Mouse (Mus musculus) heart, postnatal 14 days (tissue): Measurements from ENCODE around the gene Urgcp. TPM values are rescaled to one million over a fixed set of nuclear protein-coding genes. Genes with fewer than 3 reads are reported as not detected.

ENCODE experiments used
- DNase-seq, 2 experiments: peaks; one replicate each; pipeline ENCODE4 v3.0.0; 2021 to 2022
- intact Hi-C: fragments of 180-260 bp; cut with DNase I; formaldehyde crosslinking; loops from one replicate; pipeline ENCODE4 v1.15.1; 2025
- total RNA-seq, 2 experiments: library from RNA; stranded (reverse); gene quantifications; 2 replicates each; pipeline ENCODE4 v1.2.3; 2021

Gene Urgcp
- total RNA-seq, 2 experiments from 2014 or later: 55.6 to 66.5 TPM

- intact Hi-C loops: loop anchor here (5.0 kb wide), 2 partner anchors 49 to 89 kb away; partner anchors contain the start of genes Pold2 and Polm
- peak; percentile 96 to 98 for DNase-seq
Measured at GRCm38 (mm10) chr11:5788056-5789014, 26.2 kb upstream of the Urgcp start, which contains the start of gene Dbnl. Gene Dbnl (plus strand): TSS chr11:5788488.

GRCm38 (mm10) chr11:5787671-5788055, 25.5 kb upstream of the Urgcp start:
- DNase-seq: no peak
- intact Hi-C loops: loop anchor here (5.0 kb wide), 2 partner anchors 50 to 90 kb away; partner anchors contain the start of genes Pold2 and Polm

DNA sequence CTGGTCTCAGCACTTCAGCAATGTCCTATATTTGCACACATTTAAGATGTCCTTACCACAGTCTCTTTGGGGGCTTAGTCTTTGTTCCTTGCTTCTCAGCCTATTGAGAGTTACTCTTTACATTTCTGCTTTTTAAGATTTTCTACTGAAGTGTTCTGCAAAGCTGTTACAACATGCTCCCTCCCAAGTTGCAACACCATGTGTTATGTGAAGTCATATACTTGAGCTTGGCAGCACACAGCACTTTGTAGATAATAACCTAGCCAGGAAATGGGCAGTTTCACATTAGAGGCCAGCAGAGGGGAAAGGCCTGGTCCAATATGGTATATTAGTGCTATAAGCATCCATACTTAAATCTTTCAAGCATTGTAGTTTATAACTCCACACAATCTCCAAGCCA, 23.6 kb upstream of the Urgcp start:
- DNase-seq: no peak
- intact Hi-C loops: loop anchor here (5.0 kb wide), 2 partner anchors 52 to 92 kb away; partner anchors contain the start of genes Pold2 and Polm

DNA sequence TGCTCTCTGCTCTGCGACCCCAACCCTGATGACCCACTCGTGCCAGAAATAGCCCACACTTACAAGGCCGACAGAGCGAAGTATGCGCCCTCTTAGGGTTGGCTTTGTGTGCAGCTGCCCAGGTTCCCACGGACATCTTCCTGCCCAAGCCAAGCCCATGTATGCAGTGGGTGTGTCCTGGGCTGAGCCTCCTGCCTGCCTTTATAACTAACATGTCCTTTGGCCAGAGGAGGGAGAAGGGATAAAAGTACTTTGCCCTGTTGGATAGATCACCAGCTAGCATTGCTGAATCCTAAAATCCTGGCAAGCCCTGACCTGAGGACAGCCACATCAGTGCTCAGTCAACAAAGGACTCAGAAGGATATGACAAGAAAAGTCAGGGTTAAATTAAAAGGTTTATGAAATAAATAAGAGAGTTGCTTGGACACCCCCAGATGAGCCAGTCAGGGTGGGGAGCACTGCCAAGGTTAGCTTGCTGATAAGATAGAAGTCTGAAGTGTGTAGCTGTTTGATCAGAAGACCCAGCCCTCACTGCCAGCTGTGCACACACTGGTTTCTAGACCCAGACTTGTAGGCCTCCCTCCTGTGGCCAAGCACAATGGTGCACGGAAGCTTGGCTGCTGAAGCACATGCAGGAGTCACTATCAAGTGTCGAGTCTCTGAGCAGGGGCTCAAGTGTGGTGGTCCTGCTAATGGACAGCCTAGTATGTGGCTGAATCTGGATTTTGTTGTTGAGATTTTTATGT, 20.2 kb upstream of the Urgcp start:
- intact Hi-C loops: no loop called here
- DNase-seq: no peak

GRCm38 (mm10) chr11:5780035-5780499, 17.9 kb upstream of the Urgcp start:
- no peak for DNase-seq
- intact Hi-C loops: no loop called here

- DNase-seq: no peak
- intact Hi-C loops: no loop called here
Measured at GRCm38 (mm10) chr11:5778481-5778880, 16.3 kb upstream of the Urgcp start.

DNA sequence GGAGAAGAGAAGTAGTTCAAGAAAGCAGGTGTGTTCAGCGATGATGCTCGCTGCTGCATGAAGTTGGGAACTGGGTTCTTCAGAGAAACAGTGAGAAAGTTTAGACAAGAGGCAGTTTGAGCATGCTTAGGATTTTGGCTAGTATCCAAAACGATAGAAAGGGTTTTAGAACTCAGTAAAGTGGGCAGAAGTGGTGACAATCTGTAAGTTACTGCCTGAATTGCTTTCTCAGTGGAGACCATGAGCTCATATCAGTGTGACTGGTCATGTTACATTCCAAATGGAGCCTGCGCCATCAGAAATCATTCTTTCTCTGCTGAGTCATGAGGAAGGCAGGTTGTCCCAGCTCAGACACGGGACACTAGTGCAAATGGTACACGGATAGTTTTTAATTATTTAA, 3.8 kb upstream of the Urgcp start:
- intact Hi-C loops: no loop called here
- DNase-seq: no peak

DNA sequence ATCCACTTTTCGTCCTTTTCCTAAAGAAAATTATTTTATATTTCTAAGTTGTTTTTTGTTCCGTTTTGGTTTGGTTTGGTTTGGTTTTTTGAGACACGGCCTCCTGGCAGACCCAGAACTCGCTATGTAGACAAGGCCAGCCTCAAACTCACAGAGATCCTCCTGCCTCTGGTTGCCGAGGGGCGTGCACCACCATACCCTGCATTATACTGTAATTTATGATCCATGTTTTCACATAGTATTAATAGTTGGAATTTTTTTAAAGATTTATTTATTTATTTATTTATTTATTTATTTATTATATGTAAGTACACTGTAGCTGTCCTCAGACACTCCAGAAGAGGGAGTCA, 432 bp upstream of the Urgcp start:
- intact Hi-C loops: no loop called here
- DNase-seq: no peak

GRCm38 (mm10) chr11:5753755-5754154, 8.4 kb downstream of the Urgcp start:
- intact Hi-C loops: no loop called here
- no peak for DNase-seq

DNA sequence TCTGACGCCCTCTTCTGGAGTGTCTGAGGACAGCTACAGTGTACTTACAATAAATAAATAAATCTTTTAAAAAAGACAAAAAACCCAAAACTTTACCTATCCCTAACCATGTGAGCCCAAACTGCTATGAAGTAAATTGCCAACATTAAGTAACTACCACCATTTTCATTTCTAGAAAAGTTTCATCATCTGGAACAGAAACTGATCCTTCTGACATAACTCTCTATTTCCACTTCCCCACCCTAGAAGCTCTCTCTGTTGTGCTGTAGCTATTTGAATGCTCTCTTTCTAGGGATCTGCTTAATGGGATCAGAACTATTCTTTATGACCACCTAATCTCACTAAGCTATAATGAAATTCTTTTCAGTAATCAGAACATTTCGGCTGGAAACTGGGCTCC, 17.2 kb downstream of the Urgcp start:
- intact Hi-C loops: no loop called here
- no peak for DNase-seq

- no peak for DNase-seq
- intact Hi-C loops: no loop called here
Measured at GRCm38 (mm10) chr11:5742106-5742505, 20.1 kb downstream of the Urgcp start.

DNA sequence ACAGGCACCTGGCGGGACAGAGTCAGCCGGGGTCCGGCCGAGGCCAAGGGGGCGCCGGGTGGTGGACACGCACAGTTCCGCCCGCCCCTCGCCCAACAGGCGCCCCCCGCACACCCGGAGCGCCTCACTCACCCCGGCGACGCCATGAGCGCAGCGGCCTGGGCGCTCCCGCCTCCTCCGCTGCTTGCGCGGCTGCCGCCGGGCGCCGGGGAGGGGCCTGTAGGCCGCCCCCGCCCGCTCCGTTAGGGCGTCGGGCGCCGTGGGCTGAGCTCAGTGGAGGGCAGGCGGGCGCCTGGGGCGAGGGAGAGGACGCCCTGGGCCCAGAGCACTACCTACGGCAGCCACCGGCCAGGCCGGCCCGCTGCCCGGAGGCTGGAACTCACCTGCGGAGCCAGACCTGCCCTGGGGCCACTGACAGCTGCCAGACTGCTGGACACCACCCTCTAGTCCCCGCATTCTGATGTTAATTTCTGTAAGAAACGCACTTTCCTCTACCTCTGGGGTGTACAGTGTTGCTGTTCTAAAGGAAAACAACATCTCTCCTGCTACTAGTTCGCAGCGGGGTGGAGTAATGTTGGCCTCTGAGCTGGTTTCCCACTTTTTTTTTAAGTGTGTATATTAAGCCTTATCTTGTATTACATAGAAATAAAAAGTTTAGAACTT, 21.1 kb downstream of the Urgcp start:
- peak; percentile 87 to 91 for DNase-seq
- intact Hi-C loops: loop anchor here (2.0 kb wide), 1 partner anchor 20 kb away; no protein-coding TSS in a partner anchor

- intact Hi-C loops: loop anchor here (2.0 kb wide), 1 partner anchor 20 kb away; no protein-coding TSS in a partner anchor
- DNase-seq: peak in 1 of 2 experiments; percentile 52
Measured at GRCm38 (mm10) chr11:5740599-5740964, 21.6 kb downstream of the Urgcp start.

DNA sequence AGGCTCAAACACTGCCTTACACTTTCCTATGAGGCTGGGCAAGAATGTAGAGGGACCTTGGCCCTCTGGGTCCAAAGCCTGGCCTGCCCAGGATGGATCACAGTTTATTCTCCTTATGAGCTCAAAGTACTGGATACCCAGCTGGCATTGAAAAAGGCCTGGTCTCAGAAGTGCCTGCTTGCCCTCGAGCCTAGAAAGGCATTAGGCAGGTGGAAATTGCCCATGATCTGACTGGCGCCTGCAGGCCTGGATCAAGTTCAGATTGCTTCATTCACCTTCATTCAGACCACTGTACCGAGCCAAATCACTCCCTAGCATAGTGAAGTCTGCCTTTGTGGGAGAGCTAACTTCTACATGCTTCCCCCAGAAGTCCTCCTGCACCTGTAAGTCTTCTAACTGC, 22.3 kb downstream of the Urgcp start:
- no peak for DNase-seq
- intact Hi-C loops: loop anchor here (2.0 kb wide), 1 partner anchor 21 kb away; no protein-coding TSS in a partner anchor

DNA sequence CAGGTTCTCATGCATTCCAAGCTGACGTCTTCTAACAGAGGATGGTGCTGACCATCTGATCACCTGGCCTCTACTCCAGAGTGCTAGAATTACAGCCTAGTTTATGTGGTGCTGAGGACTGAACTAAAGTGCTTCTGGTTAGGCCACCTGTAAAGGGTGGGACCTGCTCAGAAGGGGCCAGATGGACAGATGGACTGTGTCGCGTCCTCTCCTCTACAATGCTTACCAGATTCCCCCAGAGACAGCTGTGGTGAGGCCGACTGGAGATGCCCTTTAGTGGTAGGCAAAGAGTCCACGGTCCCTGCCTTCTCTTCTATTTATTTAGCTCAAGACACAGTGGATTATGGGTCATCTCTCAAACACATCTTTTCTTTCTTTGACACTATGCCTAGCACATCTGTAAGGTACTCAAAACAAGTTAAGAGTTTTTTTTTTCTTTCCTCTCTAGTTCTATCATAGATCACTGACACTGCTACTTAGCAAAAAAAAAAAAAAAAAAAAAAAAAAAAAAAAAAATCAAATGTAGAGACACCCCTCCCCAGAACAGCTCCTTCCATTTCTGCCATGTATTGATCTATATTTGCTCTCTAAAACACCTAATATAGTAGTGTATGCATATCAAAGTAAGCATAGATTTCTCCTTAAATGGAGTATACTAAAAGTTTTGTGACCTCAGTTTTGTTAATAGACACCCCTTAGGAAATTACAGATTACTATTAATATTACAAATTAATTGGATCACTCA, 23.1 kb downstream of the Urgcp start:
- DNase-seq: no peak
- intact Hi-C loops: no loop called here

- intact Hi-C loops: no loop called here
Measured at GRCm38 (mm10) chr11:5737137-5737536, 25.0 kb downstream of the Urgcp start.

DNA sequence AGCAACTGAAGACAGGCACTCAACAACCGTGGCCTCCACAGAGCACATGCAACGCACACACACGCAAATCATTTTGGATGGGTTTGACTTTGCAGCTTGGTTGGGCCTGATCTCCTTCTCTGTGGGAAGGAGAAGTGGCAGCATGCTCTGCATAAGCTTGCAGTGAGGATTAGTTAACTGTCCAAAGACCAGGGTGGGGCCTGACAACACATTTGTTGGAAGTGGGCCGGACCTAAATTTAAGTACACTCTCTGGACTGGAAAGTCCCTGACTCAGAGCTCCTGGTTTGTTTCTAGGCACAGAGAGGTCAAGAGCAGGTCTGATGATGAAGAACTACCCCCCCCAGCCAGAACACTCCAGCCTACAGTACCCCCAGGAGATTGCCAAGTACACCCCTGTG, 27.9 kb downstream of the Urgcp start:
- intact Hi-C loops: no loop called here

More at GRCm38 (mm10) chr11:5737137-5737536, 25.0 kb downstream of the Urgcp start:
- no peak for DNase-seq

GRCm38 (mm10) chr11:5732401-5732800, 29.8 kb downstream of the Urgcp start:
- intact Hi-C loops: no loop called here
- no peak for DNase-seq

More for the DNA sequence above, 27.9 kb downstream of the Urgcp start:
- no peak for DNase-seq

GRCm38 (mm10) chr11:5729582-5729981, 32.6 kb downstream of the Urgcp start:
- DNase-seq: no peak
- intact Hi-C loops: no loop called here
